Mouse (Mus musculus): Measurements from ENCODE around the gene Dnah17.

- TF ChIP-seq CTCF (conservative IDR thresholded peaks at IDR 0.05; ENCODE audit: low read length) (no peak), NANOG (IDR thresholded peaks at IDR 0.05; ENCODE audit: borderline replicate concordance, low read length) (no peak), POU5F1 (IDR thresholded peaks at IDR 0.05; ENCODE audit: borderline replicate concordance, low read length) (no peak)
Observed at GRCm38 (mm10) chr11:118050174-118050573, 80.3 kb downstream of the Dnah17 start.
